In genomic region chr15:86214549-86215201, GRCm38 (mm10) we compare ENCODE assay signal across 8 mouse cellular contexts. TPM values are rescaled to one million over a fixed set of nuclear protein-coding genes. Genes with fewer than 3 reads are reported as not detected.
DNase-seq lines count a peak whose midpoint lies in the region; ATAC-seq and TF ChIP-seq lines count a peak whose summit lies in the region.

No protein-coding gene starts in this region.

- H3K79me2 ChIP-seq in liver, adult 2 months (ENCODE audit: control insufficient read depth, insufficient read depth, low read length), result peaks cover 19% of the 10 kb centered on the region; the same call in 1 of the 2 replicates

- no peak for DNase-seq in liver, adult 2 months (ENCODE audit: extremely low read depth, low read depth, low spot score)
- no peak for DNase-seq in liver
- no peak for DNase-seq in retina, embryonic 14.5 days (ENCODE audit: low spot score)
- DNase-seq in layer of hippocampus, postnatal 14 days (ENCODE audit: low spot score in 2 of 2), result no peak
- no peak for DNase-seq in left cerebral cortex, postnatal 36 days (ENCODE audit: low spot score in 2 of 2)

- TF ChIP-seq POLR2A in liver, adult 2 months (IDR thresholded peaks at IDR 0.05; ENCODE audit: extremely low read depth, insufficient read depth, low read length), result 0 out of 2 replicates have a peak, but pooled peaks have one; percentile 34

- peaks cover 7% of the 10 kb centered on the region for H3K4me1 ChIP-seq in liver, adult 2 months (ENCODE audit: control insufficient read depth, insufficient read depth, low read length)
- peaks cover 13% of the 10 kb centered on the region for H3K4me1 ChIP-seq in embryonic facial prominence, embryonic 12.5 days
- H3K4me1 ChIP-seq in intestine, embryonic 16.5 days (ENCODE audit: control insufficient read depth, insufficient read depth, low read length), result peaks cover 15% of the 10 kb centered on the region
- peaks cover 45% of the 10 kb centered on the region for H3K4me1 ChIP-seq in neural tube, embryonic 13.5 days (replicated peaks)

- intact Hi-C loops in left cerebral cortex, postnatal 36 days (cut with DNase I), result loop anchor here (5.0 to 10.0 kb wide), 3 partner anchors 42 to 160 kb away; partner anchors contain the start of gene Gramd4

- ATAC-seq in embryonic facial prominence, embryonic 12.5 days (ENCODE audit: insufficient number of reproducible peaks, insufficient read depth, low FRiP score, low TSS enrichment), result peak; percentile 60
- no peak; the same call in 1 of the 2 replicates for ATAC-seq in intestine, embryonic 16.5 days
- ATAC-seq in neural tube, embryonic 13.5 days (ENCODE audit: low read depth), result peak; percentile 51; the same call in 1 of the 2 replicates

- H3K9me3 ChIP-seq in embryonic facial prominence, embryonic 12.5 days, result no peaks in the 10 kb centered on the region
- no peaks in the 10 kb centered on the region for H3K9me3 ChIP-seq in intestine, embryonic 16.5 days (ENCODE audit: control insufficient read depth, low read length)
- H3K9me3 ChIP-seq in neural tube, embryonic 13.5 days, result no peaks in the 10 kb centered on the region

- H3K27ac ChIP-seq in liver, adult 2 months (replicated peaks; ENCODE audit: insufficient read depth, low read depth, low read length), result peak overlapping the region; percentile 88
- peak overlapping the region; percentile 85 for H3K27ac ChIP-seq in embryonic facial prominence, embryonic 12.5 days
- peak overlapping the region; percentile 92 for H3K27ac ChIP-seq in intestine, embryonic 16.5 days (ENCODE audit: low read length)
- H3K27ac ChIP-seq in neural tube, embryonic 13.5 days (replicated peaks), result peak overlapping the region; percentile 93

- H3K27me3 ChIP-seq in liver, adult 2 months (ENCODE audit: control insufficient read depth, insufficient read depth, low read length), result no peaks in the 10 kb centered on the region
- no peaks in the 10 kb centered on the region for H3K27me3 ChIP-seq in embryonic facial prominence, embryonic 12.5 days
- H3K27me3 ChIP-seq in intestine, embryonic 16.5 days (replicated peaks; ENCODE audit: control insufficient read depth, insufficient read depth, low read length), result no peaks in the 10 kb centered on the region
- H3K27me3 ChIP-seq in neural tube, embryonic 13.5 days, result no peaks in the 10 kb centered on the region

- no peaks in the 10 kb centered on the region for H3K36me3 ChIP-seq in liver, adult 2 months (ENCODE audit: control insufficient read depth, insufficient read depth, low read length)
- H3K36me3 ChIP-seq in embryonic facial prominence, embryonic 12.5 days, result no peaks in the 10 kb centered on the region
- H3K36me3 ChIP-seq in intestine, embryonic 16.5 days (ENCODE audit: control insufficient read depth, insufficient read depth, low read length), result no peaks in the 10 kb centered on the region
- H3K36me3 ChIP-seq in neural tube, embryonic 13.5 days, result no peaks in the 10 kb centered on the region

- peak overlapping the region; percentile 86 for H3K4me3 ChIP-seq in liver, adult 2 months (ENCODE audit: insufficient read depth, low read depth, low read length)
- H3K4me3 ChIP-seq in embryonic facial prominence, embryonic 12.5 days, result peak overlapping the region; percentile 87
- H3K4me3 ChIP-seq in intestine, embryonic 16.5 days (ENCODE audit: low read length), result peak overlapping the region; percentile 92
- H3K4me3 ChIP-seq in neural tube, embryonic 13.5 days, result peak overlapping the region; percentile 80

- H3K9ac ChIP-seq in liver, adult 2 months (ENCODE audit: low read depth, low read length), result peak overlapping the region; percentile 88
- H3K9ac ChIP-seq in embryonic facial prominence, embryonic 12.5 days, result peak overlapping the region; percentile 87
- peak overlapping the region; percentile 97 for H3K9ac ChIP-seq in intestine, embryonic 16.5 days (ENCODE audit: low read depth, low read length)
- H3K9ac ChIP-seq in neural tube, embryonic 13.5 days, result peak overlapping the region; percentile 92

- H3K4me2 ChIP-seq in embryonic facial prominence, embryonic 12.5 days (replicated peaks), result peak overlapping the region; percentile 98
- peak overlapping the region; percentile 84 for H3K4me2 ChIP-seq in intestine, embryonic 16.5 days (ENCODE audit: low read depth, low read length)
- H3K4me2 ChIP-seq in neural tube, embryonic 13.5 days, result peak overlapping the region; percentile 99

- 9% methylated on average over 25 of the region's 25 CpGs for WGBS in liver, adult 2 months
- 15% methylated on average over 25 of the region's 25 CpGs for WGBS in embryonic facial prominence, embryonic 12.5 days
- 12% methylated on average over 25 of the region's 25 CpGs for WGBS in intestine, embryonic 16.5 days
- 16% methylated on average over 25 of the region's 25 CpGs for WGBS in neural tube, embryonic 13.5 days

- TF ChIP-seq CTCF in liver, adult 2 months (IDR thresholded peaks at IDR 0.05; ENCODE audit: low read depth, low read length), result no peak

RNA-seq across cellular contexts. Expression of gene Tbc1d22a, which starts 0.4 kb away (rescaled TPM):
- 9.6 and 13.2 TPM in 2 replicates for total RNA-seq in liver, adult 2 months (2014; rRNA removed)
- 14.1 and 14.3 TPM in 2 replicates for polyA plus RNA-seq in liver, adult 2 months (2012; rRNA removed)
- polyA plus RNA-seq in embryonic facial prominence, embryonic 12.5 days (2016; fragmentation: Nextera tagmentation; extraction: Ambion mirVana), result 11.7 and 13.0 TPM in 2 replicates
- 12.5 and 13.7 TPM in 2 replicates for polyA plus RNA-seq in intestine, embryonic 16.5 days (2015; fragmentation: Nextera tagmentation; extraction: Ambion mirVana)
- polyA plus RNA-seq in neural tube, embryonic 13.5 days (2015; fragmentation: Nextera tagmentation; extraction: Ambion mirVana), result 10.8 and 12.4 TPM in 2 replicates
- 10 to 100 TPM; 29.8 to 30.1 TPM for total RNA-seq in layer of hippocampus, postnatal 14 days (2021)
- total RNA-seq in left cerebral cortex, postnatal 36 days (2021), result 10 to 100 TPM; 31.8 to 33.4 TPM

RNA-seq across cellular contexts. Expression of gene Cerk, which starts 28.7 kb away (rescaled TPM):
- total RNA-seq in liver, adult 2 months (2014; rRNA removed), result 3.0 and 3.7 TPM in 2 replicates
- 2.6 and 2.7 TPM in 2 replicates for polyA plus RNA-seq in liver, adult 2 months (2012; rRNA removed)
- polyA plus RNA-seq in embryonic facial prominence, embryonic 12.5 days (2016; fragmentation: Nextera tagmentation; extraction: Ambion mirVana), result 20.5 and 22.8 TPM in 2 replicates
- polyA plus RNA-seq in intestine, embryonic 16.5 days (2015; fragmentation: Nextera tagmentation; extraction: Ambion mirVana), result 7.9 and 8.0 TPM in 2 replicates
- polyA plus RNA-seq in neural tube, embryonic 13.5 days (2015; fragmentation: Nextera tagmentation; extraction: Ambion mirVana), result 30.4 and 31.4 TPM in 2 replicates
- total RNA-seq in layer of hippocampus, postnatal 14 days (2021), result 10 to 100 TPM; 46.7 to 49.1 TPM
- total RNA-seq in left cerebral cortex, postnatal 36 days (2021), result 10 to 100 TPM; 55.1 to 58.1 TPM
